Mouse (Mus musculus) C2C12 (cell line): ENCODE results near the gene Mecom.

Experiments
- CTCF ChIP-seq: IDR thresholded peaks from one replicate; pipeline ENCODE4 v1.5.1; 2011; ENCODE audit not compliant: control insufficient read depth, insufficient read depth, insufficient read length
- MAX ChIP-seq: IDR thresholded peaks from one replicate; pipeline ENCODE4 v1.6.1; 2011; ENCODE audit warnings: mild to moderate bottlenecking, control low read depth

DNA sequence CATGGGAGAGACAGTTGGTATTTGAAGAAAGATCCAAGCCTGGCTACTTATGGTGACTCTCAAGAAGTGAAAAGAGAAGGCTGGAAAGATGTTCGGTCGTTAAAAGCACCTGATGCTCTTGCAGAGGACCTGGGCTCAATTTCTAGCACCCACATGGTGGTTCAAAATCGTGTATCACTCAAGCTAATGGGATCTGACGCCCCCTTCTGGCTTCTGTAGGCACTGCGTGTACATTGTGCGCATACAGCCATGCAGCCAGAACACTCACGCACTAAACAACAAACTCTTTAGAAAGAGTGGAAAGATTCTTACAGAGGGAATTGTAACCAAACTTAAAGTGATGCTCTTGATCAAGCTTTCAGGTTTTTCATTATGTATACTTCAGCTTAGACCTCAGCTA lies 550.7 kb downstream of the Mecom start:
- no peak for TF ChIP-seq CTCF
- no peak for TF ChIP-seq MAX
